Mouse (Mus musculus) E14TG2a.4 (cell line): ENCODE measurements at regions not wholly inside any gene's neighbourhood (a gene's known extent, or its start where the extent isn't known, plus 50 kb on each side); places are given as distances from the start of the nearest gene placed in this dataset.

Source experiments
- CTCF ChIP-seq: conservative IDR thresholded peaks from 2 replicates; pipeline ENCODE4 v1.5.1; 2014; ENCODE audit warnings: low read length
- NANOG ChIP-seq: IDR thresholded peaks from 2 replicates; pipeline ENCODE4 v1.6.1; 2014; ENCODE audit warnings: borderline replicate concordance, low read length, mixed read lengths
- POU5F1 ChIP-seq: IDR thresholded peaks from 2 replicates; pipeline ENCODE4 v1.6.1; 2014; ENCODE audit warnings: low read length, borderline replicate concordance

DNA sequence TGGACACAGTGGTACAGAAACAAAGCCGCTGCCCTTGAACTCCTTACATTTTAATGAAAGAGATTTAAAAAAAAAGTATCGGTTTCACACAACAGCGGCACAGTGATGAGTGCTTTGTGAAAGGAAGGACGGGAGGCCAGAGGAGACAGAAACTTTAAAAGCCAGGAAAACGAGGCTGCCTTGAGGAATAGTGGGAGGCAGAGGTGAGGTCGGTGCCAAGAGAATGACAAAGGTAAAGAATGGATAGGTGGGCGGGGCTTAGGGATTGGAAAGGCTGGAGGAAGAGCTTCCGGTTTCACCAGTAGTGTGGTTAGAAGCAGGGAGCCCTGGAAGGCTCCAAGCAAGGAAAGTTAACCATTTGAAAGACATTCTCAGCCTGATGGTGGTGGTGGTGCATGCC is 88.0 kb upstream of the Arhgap32 start:
- TF ChIP-seq CTCF (no peak), NANOG (no peak; the same call in 1 of the 2 replicates), POU5F1 (no peak)
